Mouse (Mus musculus) right cerebral cortex, adult 2 months (tissue): ENCODE results near the gene Pcbp3.

ENCODE experiments used
- DNase-seq, 2 experiments: peaks; one replicate each; pipeline ENCODE4 v3.0.0; 2021 to 2022; ENCODE audit warnings: low spot score in 2 of 2

Gene Pcbp3

DNA sequence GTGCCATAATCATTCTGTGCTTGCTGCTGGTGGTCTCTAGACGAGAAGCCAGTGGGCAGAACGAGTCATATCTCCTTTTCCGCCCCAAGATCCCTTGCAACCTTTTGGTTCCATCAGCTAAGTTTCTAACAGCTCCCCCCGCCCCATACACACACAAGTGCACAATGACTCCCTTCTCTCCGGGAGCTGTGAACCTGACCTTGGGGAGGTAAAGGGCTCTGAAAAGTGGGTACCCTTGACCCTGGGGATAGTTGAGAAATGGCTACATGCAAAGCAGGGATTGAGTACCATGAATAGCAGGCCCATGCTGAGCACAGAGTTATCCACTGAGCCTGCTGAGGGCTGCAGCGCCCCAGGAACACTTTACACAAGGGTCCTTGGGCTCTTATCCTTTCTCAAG is 229.3 kb downstream of the Pcbp3 start:
- DNase-seq, result no peak

DNA sequence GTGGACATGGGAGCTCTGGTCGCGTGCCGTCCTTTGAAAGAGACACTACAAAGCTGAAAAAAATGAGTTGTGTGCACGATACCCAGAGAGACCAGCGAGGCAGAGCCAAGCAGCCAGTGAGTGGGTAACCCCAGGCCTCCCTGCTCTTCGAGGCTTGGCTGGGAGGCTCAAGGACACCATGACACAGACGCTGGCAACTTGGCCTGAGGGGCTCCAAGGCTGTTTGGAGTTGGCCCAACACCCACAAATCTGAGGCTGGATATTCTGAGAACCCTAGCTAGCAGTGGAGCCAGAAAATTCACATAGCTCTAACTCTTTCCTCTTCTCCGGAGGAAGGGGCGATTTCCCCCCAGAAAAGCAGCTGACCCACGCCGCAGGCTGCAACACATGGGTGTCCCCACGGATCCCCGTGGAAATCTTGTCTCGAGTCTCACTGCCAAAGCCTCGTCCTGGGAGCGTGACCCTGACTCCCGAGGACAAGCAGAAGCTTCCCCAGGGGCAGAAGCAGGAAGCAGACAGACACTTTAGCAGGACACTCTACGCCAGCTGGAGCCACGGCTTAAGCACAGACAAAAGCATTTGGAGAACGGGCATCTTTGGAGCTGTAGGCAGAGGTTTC is 230.0 kb downstream of the Pcbp3 start:
- no peak for DNase-seq

DNA sequence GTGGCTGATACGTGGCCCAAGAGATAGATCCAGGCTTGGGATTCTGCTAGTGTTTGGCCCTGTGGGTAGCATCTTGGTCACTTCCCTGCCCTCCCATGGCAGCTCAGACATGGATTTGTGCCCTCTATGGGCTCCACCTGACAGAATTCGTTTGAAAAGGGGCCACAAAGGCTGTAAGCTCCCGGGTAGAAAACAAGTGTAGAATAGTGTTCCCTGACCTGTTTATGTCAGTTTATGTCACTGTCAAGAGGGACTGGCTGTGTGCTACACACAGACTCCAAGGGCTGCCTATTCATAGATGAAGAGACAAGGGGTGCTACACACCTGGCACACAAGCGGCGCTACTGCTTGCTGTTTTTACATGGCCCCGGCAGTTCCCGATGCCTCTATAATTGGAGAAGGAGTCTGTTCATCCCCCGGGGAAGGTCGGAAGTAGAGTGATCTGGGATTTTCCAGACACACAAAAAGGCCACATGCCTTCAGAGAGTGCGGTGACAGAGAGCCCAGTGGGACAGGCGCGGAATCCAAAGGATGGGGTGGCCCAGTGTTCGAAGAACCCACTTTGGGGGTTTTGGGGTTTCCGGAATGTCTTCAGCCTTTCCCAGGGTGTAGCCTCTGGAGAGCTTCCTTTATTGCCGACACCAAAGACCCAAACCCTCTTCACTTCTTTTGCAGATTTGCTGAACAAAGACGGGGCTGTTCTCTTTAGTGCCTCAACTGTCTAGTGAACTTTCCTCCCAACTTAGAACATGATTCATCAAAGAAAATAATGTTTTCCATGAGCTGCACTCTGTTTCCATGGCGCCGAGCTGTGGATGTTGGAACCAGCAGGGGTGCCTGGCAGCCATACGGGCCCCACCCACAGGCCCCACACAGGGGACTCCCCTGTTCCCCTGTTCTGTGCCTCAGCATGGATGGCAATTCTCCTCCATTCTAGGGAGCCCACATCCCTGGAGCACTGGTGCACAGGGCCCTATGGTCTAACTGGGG is 231.8 kb downstream of the Pcbp3 start:
- DNase-seq, result peak; percentile 72

DNA sequence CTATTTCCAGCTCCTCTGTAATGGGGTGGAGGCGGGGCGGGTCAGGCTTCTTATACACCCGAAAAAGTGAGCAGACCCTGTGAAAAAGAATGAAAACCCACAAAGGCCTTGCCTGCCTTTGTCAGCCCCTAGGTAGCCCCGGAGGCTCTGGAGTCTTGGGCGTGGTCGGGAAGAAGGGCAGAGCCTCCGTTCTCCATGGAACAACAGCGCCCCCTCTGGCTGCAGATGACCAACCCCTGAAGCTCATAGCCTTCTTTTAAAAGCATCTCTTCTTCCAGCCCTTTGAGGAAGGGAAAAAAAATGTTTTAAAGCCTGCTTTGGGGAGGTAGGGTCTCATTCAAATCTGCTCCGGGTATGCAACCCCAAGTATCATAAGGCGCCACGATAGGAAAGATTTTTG is 233.3 kb downstream of the Pcbp3 start:
- peak; percentile 55 to 58 for DNase-seq

DNA sequence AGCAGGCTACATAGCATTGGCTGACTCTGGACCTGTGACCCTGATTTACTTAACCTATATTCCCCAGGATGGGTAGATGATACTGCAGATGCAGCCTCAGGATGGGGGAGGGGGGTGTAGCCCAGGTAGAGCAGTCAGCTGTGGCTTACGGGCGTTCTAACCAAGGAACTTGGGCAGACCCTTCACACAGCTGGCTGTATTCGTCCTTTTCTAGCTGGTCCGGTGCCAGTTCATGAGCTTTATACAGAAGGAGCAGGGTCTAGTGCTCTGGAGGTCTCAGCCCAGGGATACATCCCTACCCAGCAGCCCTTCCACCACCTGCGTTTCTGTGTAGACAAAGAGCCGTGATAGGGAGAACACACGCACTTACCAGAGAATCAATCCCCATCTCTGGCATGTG is 234.4 kb downstream of the Pcbp3 start:
- DNase-seq, result no peak

DNA sequence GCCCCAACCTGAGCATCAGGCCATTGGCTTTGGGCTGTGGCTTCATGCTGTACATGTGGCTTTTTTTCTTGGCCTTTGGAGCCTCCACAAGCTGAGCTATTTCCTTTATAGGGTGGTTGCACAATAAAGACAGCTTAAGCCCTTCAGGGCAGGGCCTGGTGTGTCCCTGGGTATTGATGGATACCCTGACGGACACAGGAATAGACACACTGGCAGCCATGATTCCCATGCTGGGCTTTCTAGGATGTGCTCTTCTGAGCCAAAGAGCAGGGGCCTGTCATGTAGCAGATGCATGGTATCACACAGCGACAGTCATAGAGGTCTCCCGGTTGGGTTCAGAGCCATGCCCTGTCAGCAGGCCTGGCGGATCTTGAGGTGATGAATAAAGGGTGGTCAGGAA is 234.8 kb downstream of the Pcbp3 start:
- no peak for DNase-seq

DNA sequence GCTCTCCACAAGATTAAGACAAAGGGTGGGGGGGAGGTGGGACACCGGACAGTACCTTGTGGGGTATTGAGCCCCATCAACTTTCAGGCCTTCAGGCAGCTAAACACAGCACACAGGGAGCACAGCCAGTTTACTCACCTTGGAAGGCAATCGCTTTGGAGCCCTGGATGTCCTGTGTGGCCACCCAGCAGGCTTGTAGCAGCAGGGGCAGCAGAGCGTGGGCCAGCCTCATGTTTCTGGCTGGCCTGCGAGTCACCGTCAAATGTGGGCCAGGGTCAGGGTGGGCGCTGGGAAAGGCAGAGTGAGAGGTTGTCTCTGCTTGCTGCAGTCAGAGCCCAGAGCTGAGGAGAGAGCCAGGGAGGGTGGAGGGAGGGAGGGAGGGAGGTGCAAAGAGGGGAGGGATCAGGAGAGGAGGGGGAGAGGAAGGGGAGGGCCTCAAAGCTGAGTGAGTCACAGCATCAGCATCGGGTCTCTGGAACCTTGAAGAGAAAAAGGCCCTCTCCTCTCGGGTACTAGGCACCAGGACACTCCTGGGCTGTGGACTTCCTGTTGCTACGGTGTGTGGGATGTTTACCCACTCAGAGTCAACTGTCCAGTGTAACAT is 235.9 kb downstream of the Pcbp3 start, which contains the start of gene Col6a1:
Col6a1 (minus strand) TSS at position 487 of the 604 bp plus-strand sequence.
- DNase-seq, result no peak

DNA sequence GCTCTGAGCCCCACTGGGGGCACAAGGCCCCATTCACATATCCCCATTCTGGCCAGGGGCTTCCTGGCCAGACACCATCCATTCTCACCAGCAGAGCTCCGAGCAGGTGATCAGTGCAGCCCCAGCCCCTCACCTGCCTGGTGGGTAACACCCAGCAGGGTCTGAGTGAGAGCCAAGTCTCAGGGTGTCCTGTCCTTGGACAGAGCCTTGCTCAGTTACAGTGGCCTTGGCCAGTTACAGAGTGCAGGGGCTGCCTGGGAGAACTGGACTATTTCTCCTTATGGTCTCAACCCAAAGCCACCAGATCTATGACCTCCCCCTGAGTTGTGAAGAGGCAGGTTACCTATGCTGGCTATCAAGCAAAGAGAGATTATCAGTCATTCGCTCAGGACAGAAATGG is 236.6 kb downstream of the Pcbp3 start:
- DNase-seq, result no peak

DNA sequence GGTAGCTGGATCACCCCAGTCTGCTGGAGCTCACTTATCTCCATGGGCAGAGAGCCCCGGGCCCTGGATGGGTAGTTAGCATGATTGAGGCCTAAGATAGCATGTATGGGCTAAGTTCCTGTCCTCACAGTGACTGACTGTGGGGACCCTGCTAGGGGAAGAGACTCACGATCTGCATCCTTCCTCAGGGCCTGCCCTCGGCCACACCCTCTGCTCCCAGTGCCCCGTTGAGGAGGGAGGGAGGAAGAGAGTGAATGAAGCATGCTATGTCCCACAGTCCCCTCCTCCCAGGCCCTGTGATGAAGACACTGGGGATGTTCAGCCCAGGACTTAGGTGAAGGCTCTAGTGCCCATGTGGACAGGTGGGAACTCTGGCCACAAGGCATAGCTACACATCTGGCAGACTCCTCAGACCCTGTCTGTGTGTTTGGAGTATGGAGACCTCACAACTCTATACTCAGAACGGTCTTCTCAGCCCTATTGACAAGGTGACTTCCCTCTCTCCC is 237.4 kb downstream of the Pcbp3 start:
- no peak for DNase-seq

DNA sequence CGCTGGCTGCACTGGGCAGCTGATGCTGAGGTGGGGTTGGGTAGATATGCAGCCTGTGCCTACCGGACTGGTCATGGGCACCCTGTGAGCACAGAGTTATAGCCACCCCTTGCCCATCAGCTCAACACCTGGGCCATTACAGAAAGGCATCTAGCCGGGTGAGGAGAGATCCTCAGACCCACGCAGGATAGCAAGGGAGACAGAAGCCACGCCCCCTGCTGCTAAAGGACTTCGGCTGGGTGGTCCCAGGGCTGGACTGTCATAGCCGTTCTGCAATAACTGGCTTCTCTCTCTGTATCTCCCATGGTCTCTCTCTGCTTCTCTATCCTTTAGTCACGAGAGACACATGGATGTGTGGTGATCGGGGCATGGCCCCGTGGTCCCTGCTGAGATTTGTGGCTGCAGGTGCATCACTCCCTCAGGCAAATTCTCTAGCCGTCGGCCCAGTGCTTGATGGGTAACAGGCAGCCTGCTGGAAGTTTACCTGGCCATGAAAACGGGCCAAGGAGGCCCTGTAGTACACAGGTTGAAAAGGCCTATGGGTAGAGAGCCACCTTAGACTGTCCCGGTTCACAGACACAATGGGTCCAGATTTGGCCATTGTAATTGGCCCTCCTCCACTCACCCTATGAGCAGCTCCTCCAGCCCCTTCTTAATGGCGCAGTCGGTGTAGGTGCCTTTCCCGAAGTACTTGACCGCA is 238.8 kb downstream of the Pcbp3 start:
- DNase-seq, result no peak

DNA sequence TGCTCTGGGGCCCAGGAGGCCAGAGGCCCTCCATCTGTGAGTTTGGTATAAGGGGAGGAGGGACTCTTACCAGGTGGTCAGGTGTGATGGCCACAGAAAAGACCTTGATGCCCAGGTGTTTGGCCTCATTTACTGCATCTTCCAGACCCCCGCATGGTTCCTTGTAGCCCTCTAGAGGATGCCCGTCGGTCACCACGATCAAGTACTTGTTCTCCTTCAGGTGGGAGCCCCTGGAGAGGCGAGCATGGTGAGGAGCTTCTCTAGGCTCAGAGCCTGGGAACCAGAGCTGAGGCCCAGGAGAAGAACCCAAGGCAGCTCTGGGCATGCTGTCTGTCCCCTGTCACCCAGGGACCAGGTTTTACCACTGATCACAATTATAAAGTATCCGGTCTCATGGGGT is 239.9 kb downstream of the Pcbp3 start:
- DNase-seq, result no peak

DNA sequence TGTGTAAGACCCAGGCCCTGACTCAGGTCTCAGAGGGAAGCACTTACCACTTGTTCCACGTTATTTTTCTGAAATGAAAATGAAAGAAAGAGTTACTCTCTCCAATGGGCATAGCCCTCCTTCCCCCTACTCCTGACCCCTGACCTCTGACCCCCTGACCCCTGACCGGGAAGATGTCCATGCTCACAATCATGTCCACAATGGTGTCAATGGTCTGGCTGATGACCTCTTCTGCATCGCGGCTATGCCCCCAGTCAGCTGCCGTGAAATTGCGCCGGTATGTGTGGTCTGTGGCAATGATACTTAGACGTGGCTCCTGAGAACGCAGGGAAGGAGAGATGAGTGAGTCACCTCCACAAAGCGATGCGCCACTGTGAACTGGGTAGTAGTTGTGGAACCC is 240.5 kb downstream of the Pcbp3 start:
- DNase-seq, result no peak

DNA sequence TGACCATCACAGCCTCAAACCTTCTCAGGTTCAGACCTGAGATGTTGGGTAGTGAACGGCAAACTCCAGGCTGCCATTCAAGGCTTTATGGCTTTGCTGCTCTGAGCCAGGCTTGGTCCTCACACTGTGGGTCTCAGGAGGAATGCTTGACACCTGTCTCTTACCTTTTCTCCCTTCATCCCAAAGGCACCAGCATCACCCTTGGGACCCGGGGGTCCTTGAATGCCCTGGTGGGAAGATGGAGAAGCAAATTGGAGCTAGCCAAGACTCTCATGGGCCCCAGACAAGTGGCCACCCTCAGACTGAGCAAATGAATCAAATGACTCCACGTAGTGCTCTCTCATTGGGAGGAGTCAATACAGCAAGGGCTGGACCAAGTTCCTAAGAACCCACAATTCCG is 244.1 kb downstream of the Pcbp3 start:
- DNase-seq, result no peak

DNA sequence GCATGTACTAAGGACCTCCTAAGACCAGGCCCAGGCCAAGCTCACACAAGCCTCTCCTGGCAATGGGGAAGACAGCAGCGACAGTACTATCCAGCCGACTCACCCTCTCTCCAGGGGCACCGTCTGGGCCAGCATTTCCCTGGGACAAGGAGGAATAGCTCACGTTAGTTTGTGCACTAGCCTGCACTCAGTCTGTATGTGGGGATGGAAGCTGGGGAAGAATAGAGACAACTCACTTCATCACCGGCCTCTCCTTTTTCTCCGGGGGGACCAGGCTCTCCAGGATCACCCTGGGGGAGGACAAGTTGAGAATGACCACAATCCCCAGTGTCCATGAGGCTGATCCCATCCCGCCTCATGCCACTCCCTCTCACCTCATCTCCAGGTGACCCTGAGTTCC is 244.7 kb downstream of the Pcbp3 start:
- DNase-seq, result no peak

DNA sequence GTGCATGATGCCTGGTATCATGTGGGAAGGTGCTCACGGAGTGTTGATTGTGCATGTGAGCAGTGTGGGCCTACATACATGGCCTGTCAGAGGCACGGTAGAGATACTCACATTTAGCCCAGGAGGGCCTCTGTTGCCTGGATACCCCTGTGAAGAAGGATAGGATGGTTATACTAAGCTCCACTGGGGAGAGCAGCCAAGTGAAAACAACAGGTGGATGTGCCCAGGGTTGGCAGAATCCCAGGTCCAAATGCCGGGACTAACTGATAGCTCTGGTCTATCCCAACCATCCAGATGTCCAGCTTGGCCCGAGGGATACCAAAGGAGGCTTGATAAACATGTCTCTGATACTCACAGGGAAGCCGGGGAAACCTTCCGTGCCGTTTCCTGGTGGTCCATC is 247.4 kb downstream of the Pcbp3 start:
- DNase-seq, result no peak

DNA sequence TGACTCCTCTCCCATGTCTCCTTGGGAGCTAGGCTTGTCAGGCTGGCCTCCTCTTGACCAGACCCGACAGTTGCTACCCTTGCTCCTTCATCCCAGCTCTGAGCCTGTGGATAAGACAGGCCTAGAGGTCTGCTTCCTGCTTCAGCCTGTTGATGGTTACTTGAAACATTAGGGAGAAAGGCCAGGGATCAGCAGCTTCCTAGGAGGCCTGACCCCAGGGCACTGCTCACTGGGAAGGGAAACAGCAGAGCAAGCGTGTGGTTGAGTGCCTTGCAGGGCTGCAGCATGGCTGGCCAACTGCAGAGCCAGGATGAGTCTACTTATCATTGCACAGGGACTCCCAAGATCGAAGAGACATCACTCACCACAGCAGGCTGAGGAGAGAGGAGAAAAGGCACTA is 249.2 kb downstream of the Pcbp3 start:
- DNase-seq, result no peak
